Mouse (Mus musculus): Measurements from ENCODE around the gene Rnf111. TPM values are rescaled to one million over a fixed set of nuclear protein-coding genes. Genes with fewer than 3 reads are reported as not detected.

The Rnf111 gene
- polyA plus RNA-seq, 1 experiment from 2014 or later, result 27.3 TPM

- ChIA-PET CTCF (no interaction called here), POLR2A (no interaction called here)
- no peak for TF ChIP-seq CTCF (IDR thresholded peaks at IDR 0.05)
- peaks cover 2% of the 10 kb centered on the region for H3K27me3 ChIP-seq
- DNase-seq (ENCODE audit: low read depth, low spot score), result no peak
- no peak for ATAC-seq
- in situ Hi-C loops (cut with MboI; ENCODE audit: low pct_unique_long_range_greater_than_20kb), result no loop called here
Observed at GRCm38 (mm10) chr9:70524366-70524765, 20.8 kb upstream of the Rnf111 start.

GRCm38 (mm10) chr9:70523813-70524212, 20.3 kb upstream of the Rnf111 start:
- in situ Hi-C loops (cut with MboI; ENCODE audit: low pct_unique_long_range_greater_than_20kb), result no loop called here
- POLR2A ChIA-PET, result no interaction called here
- TF ChIP-seq CTCF (IDR thresholded peaks at IDR 0.05), result no peak
- ATAC-seq (no peak), DNase-seq (ENCODE audit: low read depth, low spot score) (no peak)
- H3K27me3 ChIP-seq, result no peaks in the 10 kb centered on the region
- CTCF ChIA-PET, result no interaction called here

GRCm38 (mm10) chr9:70520651-70521050, 17.1 kb upstream of the Rnf111 start:
- no peak for TF ChIP-seq CTCF (IDR thresholded peaks at IDR 0.05)
- in situ Hi-C loops (cut with MboI; ENCODE audit: low pct_unique_long_range_greater_than_20kb), result no loop called here
- CTCF ChIA-PET, result no interaction called here
- POLR2A ChIA-PET, result no interaction called here
- ATAC-seq (no peak), DNase-seq (ENCODE audit: low read depth, low spot score) (no peak)
- H3K27me3 ChIP-seq, result no peaks in the 10 kb centered on the region

GRCm38 (mm10) chr9:70511681-70512080, 8.2 kb upstream of the Rnf111 start:
- CTCF ChIA-PET, result interaction anchor here (3.7 kb wide), 1 partner anchor 103 kb away, joined by 14 read pairs; no protein-coding TSS in a partner anchor
- TF ChIP-seq CTCF (IDR thresholded peaks at IDR 0.05), result no peak

GRCm38 (mm10) chr9:70510998-70511583, 7.6 kb upstream of the Rnf111 start:
- no peak for ATAC-seq
- peak; percentile 59 for TF ChIP-seq CTCF (IDR thresholded peaks at IDR 0.05)
- in situ Hi-C loops (cut with MboI; ENCODE audit: low pct_unique_long_range_greater_than_20kb), result no loop called here
- CTCF ChIA-PET, result interaction anchor here (1.7 to 3.7 kb wide), 2 partner anchors 91 to 102 kb away, joined by 3 to 14 read pairs; no protein-coding TSS in a partner anchor
- no peaks in the 10 kb centered on the region for H3K27me3 ChIP-seq
- no peak for DNase-seq (ENCODE audit: low read depth, low spot score)
- POLR2A ChIA-PET, result no interaction called here

More at GRCm38 (mm10) chr9:70511681-70512080, 8.2 kb upstream of the Rnf111 start:
- in situ Hi-C loops (cut with MboI; ENCODE audit: low pct_unique_long_range_greater_than_20kb), result no loop called here
- H3K27me3 ChIP-seq, result no peaks in the 10 kb centered on the region
- POLR2A ChIA-PET, result no interaction called here
- no peak for ATAC-seq
- no peak for DNase-seq (ENCODE audit: low read depth, low spot score)

- in situ Hi-C loops (cut with MboI; ENCODE audit: low pct_unique_long_range_greater_than_20kb), result no loop called here
- CTCF ChIA-PET, result interaction anchor here (1.7 to 3.7 kb wide), 2 partner anchors 90 to 101 kb away, joined by 3 to 14 read pairs; no protein-coding TSS in a partner anchor
- POLR2A ChIA-PET, result no interaction called here
- ATAC-seq, result no peak
- no peak for TF ChIP-seq CTCF (IDR thresholded peaks at IDR 0.05)
- peak; percentile 20 for DNase-seq (ENCODE audit: low read depth, low spot score)
- no peaks in the 10 kb centered on the region for H3K27me3 ChIP-seq
Observed at GRCm38 (mm10) chr9:70509906-70510525, 6.5 kb upstream of the Rnf111 start.

GRCm38 (mm10) chr9:70506787-70507186, 3.3 kb upstream of the Rnf111 start:
- no peak for TF ChIP-seq CTCF (IDR thresholded peaks at IDR 0.05)
- POLR2A ChIA-PET, result no interaction called here
- CTCF ChIA-PET, result no interaction called here
- no peak for DNase-seq (ENCODE audit: low read depth, low spot score)
- in situ Hi-C loops (cut with MboI; ENCODE audit: low pct_unique_long_range_greater_than_20kb), result no loop called here
- ATAC-seq, result no peak
- no peaks in the 10 kb centered on the region for H3K27me3 ChIP-seq

GRCm38 (mm10) chr9:70506186-70506585, 2.7 kb upstream of the Rnf111 start:
- CTCF ChIA-PET, result no interaction called here
- in situ Hi-C loops (cut with MboI; ENCODE audit: low pct_unique_long_range_greater_than_20kb), result no loop called here

GRCm38 (mm10) chr9:70503015-70503603, 416 bp downstream of the Rnf111 start:
- DNase-seq (ENCODE audit: low read depth, low spot score), result no peak
- no peak for TF ChIP-seq CTCF (IDR thresholded peaks at IDR 0.05)
- peak; percentile 56 for ATAC-seq
- in situ Hi-C loops (cut with MboI; ENCODE audit: low pct_unique_long_range_greater_than_20kb), result no loop called here
- POLR2A ChIA-PET, result interaction anchor here (0.7 to 1.0 kb wide), 2 partner anchors 12 to 40 kb away, joined by 3 read pairs; partner anchors contain the start of gene Sltm
- CTCF ChIA-PET, result interaction anchor here (1.3 kb wide), 1 partner anchor 18 kb away, joined by 3 read pairs; no protein-coding TSS in a partner anchor
- H3K27me3 ChIP-seq, result no peaks in the 10 kb centered on the region

More at GRCm38 (mm10) chr9:70506186-70506585, 2.7 kb upstream of the Rnf111 start:
- no peak for DNase-seq (ENCODE audit: low read depth, low spot score)
- no peak for ATAC-seq
- POLR2A ChIA-PET, result no interaction called here
- no peaks in the 10 kb centered on the region for H3K27me3 ChIP-seq
- TF ChIP-seq CTCF (IDR thresholded peaks at IDR 0.05), result no peak

GRCm38 (mm10) chr9:70502284-70503014, 1.1 kb downstream of the Rnf111 start:
- H3K27me3 ChIP-seq, result no peaks in the 10 kb centered on the region
- ATAC-seq (no peak), DNase-seq (ENCODE audit: low read depth, low spot score) (no peak)
- in situ Hi-C loops (cut with MboI; ENCODE audit: low pct_unique_long_range_greater_than_20kb), result no loop called here
- no peak for TF ChIP-seq CTCF (IDR thresholded peaks at IDR 0.05)
- ChIA-PET POLR2A (interaction anchor here (0.7 to 1.0 kb wide), 2 partner anchors 11 to 41 kb away, joined by 3 read pairs; partner anchors contain the start of gene Sltm), CTCF (interaction anchor here (1.3 kb wide), 2 partner anchors 9 to 17 kb away, joined by 3 to 4 read pairs; no protein-coding TSS in a partner anchor)

All from Patski (cell line).